Mouse (Mus musculus): ENCODE results near the gene Ttc28. TPM values are rescaled to one million over a fixed set of nuclear protein-coding genes. Genes with fewer than 3 reads are reported as not detected.

Gene Ttc28
- polyA plus RNA-seq, 1 experiment from 2014 or later, result 14.5 TPM

DNA sequence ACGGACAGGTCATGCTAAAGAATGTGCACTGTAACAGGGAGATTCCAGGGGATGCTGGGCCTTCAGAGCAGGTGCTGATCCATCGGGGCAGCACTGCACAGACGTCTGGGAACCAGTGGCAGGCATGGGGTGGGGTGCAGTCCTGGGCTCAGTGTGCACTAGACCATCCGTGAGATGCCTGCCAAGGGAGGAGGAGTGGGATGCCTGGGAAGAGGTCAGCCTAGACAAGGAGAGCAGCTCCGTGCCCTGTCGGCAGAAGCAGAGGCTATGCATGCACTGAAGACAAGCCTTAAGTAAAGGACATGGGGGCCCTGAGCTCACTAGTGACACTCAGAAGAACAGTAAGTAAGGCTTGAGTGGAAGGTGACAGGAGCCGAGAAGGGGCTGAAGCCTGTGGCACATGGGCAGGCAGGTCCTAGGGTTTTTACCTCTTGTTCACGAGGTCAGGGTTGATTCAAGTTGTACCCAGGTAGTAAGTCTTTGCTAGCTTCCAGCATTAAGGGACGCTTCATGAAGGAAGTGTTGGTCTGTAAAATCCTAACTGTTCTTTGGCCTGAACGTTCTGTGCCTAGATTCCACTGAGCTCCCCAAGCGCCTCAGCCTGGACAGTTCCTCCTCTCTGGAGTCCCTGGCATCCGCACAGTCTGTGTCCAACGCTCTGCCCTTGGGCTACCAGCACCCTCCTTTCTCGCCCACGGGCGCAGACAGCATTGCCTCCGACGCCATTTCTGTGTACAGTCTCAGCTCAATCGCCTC, 405.0 kb downstream of the Ttc28 start:
- Histone ChIP-seq H3K9ac (ENCODE audit: low read depth, low read length) (no peak overlapping the region), H3K4me3 (ENCODE audit: low read length) (no peak overlapping the region), H3K4me1 (ENCODE audit: control insufficient read depth, insufficient read depth, low read depth, low read length) (no peaks in the 10 kb centered on the region), H3K27me3 (replicated peaks; ENCODE audit: control insufficient read depth, insufficient read depth, low read length) (no peaks in the 10 kb centered on the region), H3K4me2 (ENCODE audit: low read length) (no peak overlapping the region), H3K36me3 (ENCODE audit: control insufficient read depth, insufficient read depth, low read length) (peaks cover 35% of the 10 kb centered on the region), H3K9me3 (ENCODE audit: control insufficient read depth, low read length) (no peaks in the 10 kb centered on the region), H3K27ac (ENCODE audit: low read depth, low read length) (no peak overlapping the region)
- WGBS, result 86% methylated on average over 19 of the region's 19 CpGs
- ATAC-seq, result no peak

DNA sequence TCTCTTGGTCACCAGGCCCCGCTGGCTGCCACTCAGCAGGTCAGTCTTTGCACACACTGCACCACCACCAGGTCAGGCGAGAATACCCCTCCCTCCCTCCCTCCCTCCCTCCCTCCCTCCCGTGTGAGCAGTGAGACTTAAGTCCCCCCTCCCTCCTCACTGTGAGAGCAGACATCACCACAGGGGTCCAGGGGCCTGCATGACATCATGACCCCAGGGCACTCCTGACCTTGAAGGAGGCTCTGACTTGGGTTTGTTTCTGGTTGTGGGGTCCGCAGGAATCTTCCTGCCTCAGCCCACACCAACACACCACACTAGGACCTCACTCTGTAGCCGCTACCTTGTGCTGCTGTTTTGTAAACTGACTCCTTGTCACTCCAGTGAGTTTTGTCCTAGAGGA, 408.0 kb downstream of the Ttc28 start:
- Histone ChIP-seq H3K4me2 (ENCODE audit: low read length) (no peak overlapping the region), H3K36me3 (ENCODE audit: control insufficient read depth, insufficient read depth, low read length) (peaks cover 23% of the 10 kb centered on the region), H3K27me3 (replicated peaks; ENCODE audit: control insufficient read depth, insufficient read depth, low read length) (no peaks in the 10 kb centered on the region), H3K4me3 (ENCODE audit: low read length) (no peak overlapping the region), H3K9ac (ENCODE audit: low read depth, low read length) (no peak overlapping the region), H3K9me3 (ENCODE audit: control insufficient read depth, low read length) (no peaks in the 10 kb centered on the region), H3K4me1 (ENCODE audit: control insufficient read depth, insufficient read depth, low read depth, low read length) (peaks cover 3% of the 10 kb centered on the region; the same call in 1 of the 2 replicates), H3K27ac (ENCODE audit: low read depth, low read length) (no peak overlapping the region)
- no peak for ATAC-seq
- WGBS, result 66% methylated on average over 5 of the region's 5 CpGs

DNA sequence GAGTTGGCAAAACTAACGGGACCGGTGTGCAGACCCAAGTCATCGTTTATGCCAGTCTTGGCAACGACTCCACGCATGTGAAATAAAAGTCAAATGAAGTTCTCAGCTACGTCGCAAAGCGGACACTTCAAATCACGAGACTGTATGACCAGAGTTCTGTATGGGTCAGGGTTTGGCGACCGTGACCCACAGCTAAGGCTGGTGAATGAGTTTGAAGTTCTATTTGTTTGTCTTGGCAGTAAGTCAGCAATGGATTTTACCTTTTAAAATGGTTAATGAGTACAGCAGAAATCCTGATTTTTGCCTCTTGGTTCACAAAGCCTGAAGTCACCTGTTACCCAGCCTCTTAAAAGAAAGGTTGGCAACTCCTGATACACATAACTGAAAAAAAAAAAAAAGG, 408.9 kb downstream of the Ttc28 start:
- H3K4me2 ChIP-seq (ENCODE audit: low read length), result no peak overlapping the region
- H3K9ac ChIP-seq (ENCODE audit: low read depth, low read length), result no peak overlapping the region
- peaks cover 3% of the 10 kb centered on the region; the same call in 1 of the 2 replicates for H3K4me1 ChIP-seq (ENCODE audit: control insufficient read depth, insufficient read depth, low read depth, low read length)
- no peaks in the 10 kb centered on the region for H3K9me3 ChIP-seq (ENCODE audit: control insufficient read depth, low read length)
- H3K27ac ChIP-seq (ENCODE audit: low read depth, low read length), result no peak overlapping the region
- ATAC-seq, result no peak
- H3K4me3 ChIP-seq (ENCODE audit: low read length), result no peak overlapping the region
- 88% methylated on average over 11 of the region's 11 CpGs for WGBS
- peaks cover 20% of the 10 kb centered on the region for H3K36me3 ChIP-seq (ENCODE audit: control insufficient read depth, insufficient read depth, low read length)
- no peaks in the 10 kb centered on the region for H3K27me3 ChIP-seq (replicated peaks; ENCODE audit: control insufficient read depth, insufficient read depth, low read length)

GRCm38 (mm10) chr5:111290071-111290470, 410.5 kb downstream of the Ttc28 start:
- no peak for ATAC-seq
- 54% methylated on average over 11 of the region's 11 CpGs for WGBS
- H3K27me3 ChIP-seq (replicated peaks; ENCODE audit: control insufficient read depth, insufficient read depth, low read length), result no peaks in the 10 kb centered on the region
- peaks cover 3% of the 10 kb centered on the region; the same call in 1 of the 2 replicates for H3K4me1 ChIP-seq (ENCODE audit: control insufficient read depth, insufficient read depth, low read depth, low read length)
- no peak overlapping the region; the same call in 1 of the 2 replicates for H3K27ac ChIP-seq (ENCODE audit: low read depth, low read length)
- H3K9ac ChIP-seq (ENCODE audit: low read depth, low read length), result no peak overlapping the region
- H3K36me3 ChIP-seq (ENCODE audit: control insufficient read depth, insufficient read depth, low read length), result peaks cover 12% of the 10 kb centered on the region
- no peaks in the 10 kb centered on the region for H3K9me3 ChIP-seq (ENCODE audit: control insufficient read depth, low read length)
- no peak overlapping the region for H3K4me2 ChIP-seq (ENCODE audit: low read length)
- H3K4me3 ChIP-seq (ENCODE audit: low read length), result no peak overlapping the region

DNA sequence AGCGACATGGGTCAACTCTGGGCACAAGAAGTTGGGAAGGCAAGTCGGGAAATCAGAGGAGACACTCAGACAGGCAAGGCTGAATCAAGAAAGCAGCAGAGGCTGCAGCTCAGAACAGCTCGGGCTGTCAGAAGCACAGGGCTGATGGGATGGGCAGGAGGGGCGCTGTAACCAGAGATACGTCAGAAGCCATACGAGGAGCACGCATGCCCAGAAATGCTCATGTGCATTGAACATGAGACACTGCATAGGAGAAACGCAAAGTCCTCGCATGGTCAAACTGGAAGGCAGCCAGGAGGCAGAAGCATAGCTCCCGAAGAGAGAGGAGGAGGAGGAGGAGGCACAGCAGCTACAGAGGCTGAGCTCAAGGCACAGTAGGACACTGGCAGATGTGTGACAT, 412.0 kb downstream of the Ttc28 start:
- H3K27me3 ChIP-seq (replicated peaks; ENCODE audit: control insufficient read depth, insufficient read depth, low read length), result no peaks in the 10 kb centered on the region
- 57% methylated on average over 10 of the region's 10 CpGs for WGBS
- peak; percentile 90 for ATAC-seq
- H3K27ac ChIP-seq (ENCODE audit: low read depth, low read length), result peak overlapping the region; percentile 55
- no peaks in the 10 kb centered on the region for H3K9me3 ChIP-seq (ENCODE audit: control insufficient read depth, low read length)
- H3K4me1 ChIP-seq (ENCODE audit: control insufficient read depth, insufficient read depth, low read depth, low read length), result peaks cover 3% of the 10 kb centered on the region; the same call in 1 of the 2 replicates
- no peak overlapping the region for H3K9ac ChIP-seq (ENCODE audit: low read depth, low read length)
- peak overlapping the region; percentile 27; the same call in 1 of the 2 replicates for H3K4me2 ChIP-seq (ENCODE audit: low read length)
- peaks cover under 1% of the 10 kb centered on the region; the same call in 1 of the 2 replicates for H3K36me3 ChIP-seq (ENCODE audit: control insufficient read depth, insufficient read depth, low read length)
- no peak overlapping the region for H3K4me3 ChIP-seq (ENCODE audit: low read length)

DNA sequence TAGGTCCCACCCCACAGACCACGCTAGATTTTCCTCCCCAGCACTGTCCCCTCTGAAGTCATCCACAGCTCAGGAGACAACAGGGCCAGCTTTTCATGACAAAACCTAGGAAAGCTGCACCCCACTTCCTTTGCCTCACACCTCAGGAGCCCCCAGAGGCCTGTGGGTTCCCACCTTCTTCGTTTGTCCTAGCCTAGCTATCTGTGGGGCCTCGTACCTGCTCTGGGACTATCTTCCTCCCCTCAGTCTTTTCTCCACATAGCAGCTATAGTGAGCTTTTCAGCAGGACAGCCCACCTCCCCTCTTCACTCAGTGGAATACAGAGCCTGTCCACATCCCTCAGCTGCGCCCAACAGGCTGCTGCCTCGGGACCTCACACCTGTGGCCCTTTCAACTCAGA, 418.2 kb downstream of the Ttc28 start:
- WGBS, result 74% methylated on average over 5 of the region's 5 CpGs
- Histone ChIP-seq H3K27ac (ENCODE audit: low read depth, low read length) (no peak overlapping the region), H3K4me2 (ENCODE audit: low read length) (no peak overlapping the region), H3K27me3 (replicated peaks; ENCODE audit: control insufficient read depth, insufficient read depth, low read length) (no peaks in the 10 kb centered on the region), H3K4me3 (ENCODE audit: low read length) (no peak overlapping the region), H3K9ac (ENCODE audit: low read depth, low read length) (no peak overlapping the region), H3K4me1 (ENCODE audit: control insufficient read depth, insufficient read depth, low read depth, low read length) (no peaks in the 10 kb centered on the region), H3K9me3 (ENCODE audit: control insufficient read depth, low read length) (no peaks in the 10 kb centered on the region), H3K36me3 (ENCODE audit: control insufficient read depth, insufficient read depth, low read length) (no peaks in the 10 kb centered on the region)
- ATAC-seq, result no peak

DNA sequence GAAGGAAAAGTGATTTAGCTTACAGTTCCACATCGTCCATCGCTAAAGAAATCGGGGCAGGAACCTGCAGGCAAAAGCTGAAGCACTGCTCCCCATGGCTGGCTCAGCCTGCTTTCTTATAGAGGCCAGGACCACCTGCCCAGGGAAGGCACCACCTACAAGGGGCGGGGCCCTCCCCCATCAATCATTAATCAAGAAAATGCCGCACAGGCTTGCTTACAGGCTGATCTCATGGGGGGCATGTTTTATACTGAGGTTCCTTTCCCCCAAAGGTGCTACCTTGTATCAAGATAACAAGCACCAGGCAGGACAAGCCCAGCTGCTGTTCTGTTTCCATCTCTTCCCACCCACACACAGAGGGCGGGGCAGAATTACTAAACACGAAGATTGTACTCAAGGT, 419.1 kb downstream of the Ttc28 start:
- H3K4me3 ChIP-seq (ENCODE audit: low read length), result no peak overlapping the region
- ATAC-seq, result no peak
- H3K36me3 ChIP-seq (ENCODE audit: control insufficient read depth, insufficient read depth, low read length), result no peaks in the 10 kb centered on the region
- no peaks in the 10 kb centered on the region for H3K9me3 ChIP-seq (ENCODE audit: control insufficient read depth, low read length)
- no peaks in the 10 kb centered on the region for H3K4me1 ChIP-seq (ENCODE audit: control insufficient read depth, insufficient read depth, low read depth, low read length)
- H3K27me3 ChIP-seq (replicated peaks; ENCODE audit: control insufficient read depth, insufficient read depth, low read length), result no peaks in the 10 kb centered on the region
- no peak overlapping the region for H3K27ac ChIP-seq (ENCODE audit: low read depth, low read length)
- 45% methylated on average over 7 of the region's 7 CpGs for WGBS
- no peak overlapping the region for H3K9ac ChIP-seq (ENCODE audit: low read depth, low read length)
- H3K4me2 ChIP-seq (ENCODE audit: low read length), result no peak overlapping the region

DNA sequence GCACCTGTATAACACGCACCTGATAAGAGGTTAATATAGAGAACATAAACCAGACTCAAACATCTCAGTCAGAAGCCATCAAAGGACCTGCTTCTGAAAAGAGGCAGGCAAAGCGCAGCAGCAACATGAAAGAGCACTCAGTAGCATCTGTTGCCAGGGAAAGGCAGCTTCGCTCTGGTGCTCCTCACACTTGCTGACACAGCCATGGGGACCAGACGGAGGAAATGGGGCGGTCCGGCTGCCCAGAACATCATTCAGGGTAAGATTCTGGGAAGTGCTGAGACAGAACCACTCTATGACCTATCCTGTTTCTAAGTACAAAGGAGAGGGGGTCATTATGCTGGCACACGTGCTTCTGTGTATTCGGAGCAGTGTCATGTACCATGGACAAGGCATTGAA, 421.2 kb downstream of the Ttc28 start:
- H3K9me3 ChIP-seq (ENCODE audit: control insufficient read depth, low read length), result no peaks in the 10 kb centered on the region
- WGBS, result 60% methylated on average over 8 of the region's 8 CpGs

GRCm38 (mm10) chr5:111301736-111302135, 422.1 kb downstream of the Ttc28 start:
- no peak overlapping the region for H3K4me3 ChIP-seq (ENCODE audit: low read length)
- H3K36me3 ChIP-seq (ENCODE audit: control insufficient read depth, insufficient read depth, low read length), result no peaks in the 10 kb centered on the region
- no peaks in the 10 kb centered on the region for H3K27me3 ChIP-seq (replicated peaks; ENCODE audit: control insufficient read depth, insufficient read depth, low read length)
- no peak overlapping the region for H3K4me2 ChIP-seq (ENCODE audit: low read length)
- WGBS, result 81% methylated on average over 7 of the region's 7 CpGs
- no peaks in the 10 kb centered on the region for H3K4me1 ChIP-seq (ENCODE audit: control insufficient read depth, insufficient read depth, low read depth, low read length)
- ATAC-seq, result no peak
- no peaks in the 10 kb centered on the region for H3K9me3 ChIP-seq (ENCODE audit: control insufficient read depth, low read length)
- H3K27ac ChIP-seq (ENCODE audit: low read depth, low read length), result no peak overlapping the region
- H3K9ac ChIP-seq (ENCODE audit: low read depth, low read length), result no peak overlapping the region

More for the DNA sequence above, 421.2 kb downstream of the Ttc28 start:
- Histone ChIP-seq H3K36me3 (ENCODE audit: control insufficient read depth, insufficient read depth, low read length) (no peaks in the 10 kb centered on the region), H3K27me3 (replicated peaks; ENCODE audit: control insufficient read depth, insufficient read depth, low read length) (no peaks in the 10 kb centered on the region), H3K4me3 (ENCODE audit: low read length) (no peak overlapping the region), H3K4me2 (ENCODE audit: low read length) (no peak overlapping the region), H3K9ac (ENCODE audit: low read depth, low read length) (no peak overlapping the region), H3K27ac (ENCODE audit: low read depth, low read length) (no peak overlapping the region), H3K4me1 (ENCODE audit: control insufficient read depth, insufficient read depth, low read depth, low read length) (no peaks in the 10 kb centered on the region)
- no peak for ATAC-seq
